Mouse (Mus musculus) bone marrow, adult 2 months (tissue): ENCODE measurements at regions not wholly inside any gene's neighbourhood (a gene's known extent, or its start where the extent isn't known, plus 50 kb on each side); places are given as distances from the start of the nearest gene placed in this dataset.

Experiments
- CTCF ChIP-seq: fragments of 200-500 bp; IDR thresholded peaks from 2 replicates; pipeline ENCODE4 v1.5.1; 2011; ENCODE audit warnings: low read length, control low read depth; ENCODE audit not compliant: control insufficient read depth, insufficient read depth
- POLR2A ChIP-seq: fragments of 200-500 bp; IDR thresholded peaks from 2 replicates; pipeline ENCODE4 v1.6.1; 2011; ENCODE audit warnings: low read depth, mild to moderate bottlenecking, control low read depth, low read length, borderline replicate concordance; ENCODE audit not compliant: control insufficient read depth

DNA sequence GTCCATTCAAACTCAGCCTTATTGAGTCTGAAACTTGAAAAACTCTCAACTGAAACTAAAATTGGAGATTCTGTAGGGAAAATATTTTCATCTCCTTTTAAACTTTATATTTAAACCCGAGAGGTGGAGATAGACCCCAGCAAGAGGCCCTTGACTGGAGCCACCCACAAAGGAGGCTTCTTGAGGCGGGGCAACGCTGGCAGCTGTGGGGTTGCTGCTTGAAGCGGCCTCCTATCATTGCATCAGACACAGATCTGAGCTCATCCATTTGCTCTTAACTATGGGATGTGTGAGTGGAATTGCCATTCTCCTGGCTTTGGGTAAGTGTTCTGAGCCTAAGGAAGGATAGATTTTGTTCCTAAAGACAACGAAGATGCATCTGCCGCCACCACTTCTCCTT lies 378.2 kb downstream of the Dad1 start:
- TF ChIP-seq CTCF: no peak
- no peak for TF ChIP-seq POLR2A
